Mouse (Mus musculus) gastrocnemius, postnatal 10 days (tissue): ENCODE data around the gene C1qtnf5. TPM values are rescaled to one million over a fixed set of nuclear protein-coding genes. Genes with fewer than 3 reads are reported as not detected.
"Not testable (repeated sequence)": the region's sequence is repeated elsewhere in the genome, so short reads cannot be mapped to it uniquely, and the experiment has no call there.

Source experiments
- DNase-seq: peaks from one replicate; pipeline ENCODE4 v3.0.0; 2021; ENCODE audit warnings: mixed read lengths
- total RNA-seq, 2 experiments: library from RNA; stranded (reverse); gene quantifications; 2 replicates each; pipeline ENCODE4 v1.2.3; 2021

Gene C1qtnf5
- total RNA-seq, 2 experiments from 2014 or later, result 25.9 to 26.0 TPM

GRCm38 (mm10) chr9:44105781-44106180 is 1.3 kb upstream of the C1qtnf5 start:
- DNase-seq, result no peak

- DNase-seq, result no peak
Measured at GRCm38 (mm10) chr9:44106182-44106581, 863 bp upstream of the C1qtnf5 start.

- DNase-seq, result no peak
Measured at GRCm38 (mm10) chr9:44106596-44106995, 449 bp upstream of the C1qtnf5 start.

GRCm38 (mm10) chr9:44107557-44108179 is 623 bp downstream of the C1qtnf5 start:
- peak; percentile 78 for DNase-seq

GRCm38 (mm10) chr9:44108269-44109055 is 1.4 kb downstream of the C1qtnf5 start:
- DNase-seq, result no peak

- peak; percentile 77 for DNase-seq
Measured at GRCm38 (mm10) chr9:44109360-44110095, 2.5 kb downstream of the C1qtnf5 start.

- DNase-seq, result not testable (repeated sequence)
Measured at GRCm38 (mm10) chr9:44111909-44112308, 4.9 kb downstream of the C1qtnf5 start.

- DNase-seq, result peak; percentile 95
Measured at GRCm38 (mm10) chr9:44113105-44113789, 6.2 kb downstream of the C1qtnf5 start, which contains the start of the genes Gm49380 and Rnf26. TSS of gene Gm49380 (minus strand) at chr9:44113500. TSS of gene Rnf26 (minus strand) at chr9:44113517.

- DNase-seq, result no peak
Measured at GRCm38 (mm10) chr9:44114453-44114852, 7.4 kb downstream of the C1qtnf5 start.

- no peak for DNase-seq
Measured at GRCm38 (mm10) chr9:44115599-44115998, 8.6 kb downstream of the C1qtnf5 start.

- no peak for DNase-seq
Measured at GRCm38 (mm10) chr9:44116182-44116581, 9.1 kb downstream of the C1qtnf5 start.

GRCm38 (mm10) chr9:44119011-44119410 is 12.0 kb downstream of the C1qtnf5 start:
- DNase-seq, result no peak

GRCm38 (mm10) chr9:44119948-44120465 is 13.0 kb downstream of the C1qtnf5 start:
- DNase-seq, result no peak

GRCm38 (mm10) chr9:44124317-44124716 is 17.3 kb downstream of the C1qtnf5 start:
- DNase-seq, result no peak

- no peak for DNase-seq
Measured at GRCm38 (mm10) chr9:44125026-44125425, 18.0 kb downstream of the C1qtnf5 start.

- peak; percentile 86 for DNase-seq
Measured at GRCm38 (mm10) chr9:44125546-44126428, 18.7 kb downstream of the C1qtnf5 start.

GRCm38 (mm10) chr9:44126746-44127145 is 19.7 kb downstream of the C1qtnf5 start:
- DNase-seq, result no peak

- DNase-seq, result no peak
Measured at GRCm38 (mm10) chr9:44127351-44127801, 20.3 kb downstream of the C1qtnf5 start.

GRCm38 (mm10) chr9:44129633-44130032 is 22.6 kb downstream of the C1qtnf5 start:
- DNase-seq, result no peak

- DNase-seq, result peak; percentile 62
Measured at GRCm38 (mm10) chr9:44130034-44130433, 23.0 kb downstream of the C1qtnf5 start.
